Mouse (Mus musculus): ENCODE data around the gene Crtc3.

Gene Crtc3

GRCm38 (mm10) chr7:80597900-80598299 lies 90.8 kb downstream of the Crtc3 start:
- no peak for DNase-seq

GRCm38 (mm10) chr7:80589054-80589746 lies 99.5 kb downstream of the Crtc3 start:
- no peak for DNase-seq

- DNase-seq: no peak
Measured at GRCm38 (mm10) chr7:80587684-80588083, 101.0 kb downstream of the Crtc3 start.

- no peak for DNase-seq
Measured at GRCm38 (mm10) chr7:80586681-80587660, 101.7 kb downstream of the Crtc3 start.

- no peak for DNase-seq
Measured at GRCm38 (mm10) chr7:80586161-80586560, 102.5 kb downstream of the Crtc3 start.

DNA sequence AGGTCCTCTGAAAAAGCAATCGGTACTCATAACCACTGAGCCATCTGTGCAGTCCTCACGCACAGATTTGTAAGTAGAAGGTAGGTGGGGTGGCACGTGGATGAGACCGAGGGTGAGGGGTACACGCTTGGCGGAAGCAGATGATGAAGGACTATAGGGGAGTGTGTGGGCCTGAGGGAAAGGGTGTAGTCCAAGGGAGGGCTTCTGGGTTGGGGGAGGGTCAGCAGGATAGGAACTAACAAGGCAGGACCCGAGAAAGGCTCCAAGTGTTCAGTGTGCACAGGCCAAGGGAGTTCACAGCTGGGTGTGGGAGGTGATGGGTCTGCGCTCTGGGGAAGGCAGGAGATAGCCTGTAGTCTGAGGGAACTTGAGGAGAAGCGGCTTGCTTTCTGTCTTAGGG lies 103.3 kb downstream of the Crtc3 start:
- no peak for DNase-seq

DNA sequence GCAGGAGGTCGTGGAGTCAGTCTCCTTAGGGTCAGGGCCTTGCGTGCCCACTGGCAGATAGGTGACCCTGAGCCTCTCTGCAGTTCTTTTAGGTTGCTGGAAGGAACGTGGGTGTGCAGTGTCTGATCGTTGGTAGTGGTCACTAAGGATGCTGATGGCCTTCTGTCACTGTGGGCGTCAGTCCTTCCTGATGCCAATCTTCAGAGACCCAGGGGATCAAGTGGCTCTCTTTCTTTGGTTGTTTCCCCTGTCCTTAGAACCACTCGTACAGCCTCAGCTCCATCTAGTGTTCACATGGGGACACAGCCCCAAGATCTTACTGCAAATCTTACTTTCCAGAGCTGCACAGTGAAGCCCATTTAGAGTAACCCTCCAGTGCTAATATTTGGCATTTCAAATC lies 104.7 kb downstream of the Crtc3 start:
- DNase-seq: peak; percentile 26

- no peak for DNase-seq
Measured at GRCm38 (mm10) chr7:80582821-80583451, 105.7 kb downstream of the Crtc3 start.

DNA sequence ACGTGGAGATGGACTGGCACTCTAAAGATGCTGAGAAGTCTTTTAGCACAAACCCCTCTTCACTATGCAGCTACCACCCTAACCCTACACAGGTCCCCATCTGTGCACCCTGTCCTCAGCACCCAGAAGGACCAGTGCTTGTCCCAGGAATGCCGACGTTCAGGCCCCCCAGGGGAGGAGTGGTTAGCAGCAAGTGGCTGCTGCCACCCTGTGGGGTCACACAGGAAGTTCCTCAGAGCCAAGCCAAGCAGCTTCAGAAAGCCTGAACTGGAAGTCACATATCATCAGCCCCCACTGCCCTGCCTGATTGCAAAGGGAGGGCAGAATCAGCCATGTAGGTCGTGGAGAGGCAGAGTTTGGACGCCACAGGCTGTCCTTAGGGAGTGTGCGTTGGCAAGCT lies 108.3 kb downstream of the Crtc3 start:
- DNase-seq: peak; percentile 31

- no peak for DNase-seq
Measured at GRCm38 (mm10) chr7:80577417-80577980, 111.2 kb downstream of the Crtc3 start.

DNA sequence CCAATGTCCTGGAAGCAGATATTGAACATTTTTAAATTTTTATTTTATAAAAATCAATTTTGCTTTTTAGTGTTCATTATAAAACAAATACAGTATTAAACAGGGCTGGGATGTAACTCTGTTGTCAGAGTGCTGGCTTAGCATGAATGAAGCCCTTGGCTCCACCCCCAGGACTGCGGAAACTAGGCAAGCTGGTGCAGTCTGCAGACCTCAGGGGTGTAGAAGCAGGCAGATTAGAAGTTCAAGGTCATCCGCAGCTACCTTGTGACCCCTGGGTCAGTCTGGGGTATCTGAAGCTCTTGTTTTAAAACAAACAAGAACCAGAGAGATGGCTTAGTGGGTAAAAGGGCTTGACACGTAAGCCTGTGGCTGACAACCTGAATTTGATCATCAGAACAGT lies 112.1 kb downstream of the Crtc3 start:
- DNase-seq: no peak

DNA sequence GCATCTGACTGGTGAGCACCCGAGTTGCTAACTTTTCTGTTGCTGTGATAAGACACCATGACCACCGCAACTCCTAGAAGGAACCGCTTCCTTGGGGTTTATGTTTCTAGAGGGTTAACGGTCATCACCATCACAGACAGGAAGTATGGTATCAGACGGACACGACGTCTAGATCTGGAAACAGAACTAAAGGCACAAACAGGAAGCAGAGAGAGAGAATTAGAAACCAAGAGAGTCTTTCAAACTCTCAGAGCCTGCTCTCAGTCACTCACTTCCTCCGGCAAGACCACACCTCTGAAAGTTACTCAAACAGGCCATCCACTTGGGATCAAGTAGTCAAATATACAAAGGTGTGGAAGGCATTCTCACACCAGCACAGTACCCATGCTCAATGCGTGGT lies 112.9 kb downstream of the Crtc3 start:
- DNase-seq: no peak

DNA sequence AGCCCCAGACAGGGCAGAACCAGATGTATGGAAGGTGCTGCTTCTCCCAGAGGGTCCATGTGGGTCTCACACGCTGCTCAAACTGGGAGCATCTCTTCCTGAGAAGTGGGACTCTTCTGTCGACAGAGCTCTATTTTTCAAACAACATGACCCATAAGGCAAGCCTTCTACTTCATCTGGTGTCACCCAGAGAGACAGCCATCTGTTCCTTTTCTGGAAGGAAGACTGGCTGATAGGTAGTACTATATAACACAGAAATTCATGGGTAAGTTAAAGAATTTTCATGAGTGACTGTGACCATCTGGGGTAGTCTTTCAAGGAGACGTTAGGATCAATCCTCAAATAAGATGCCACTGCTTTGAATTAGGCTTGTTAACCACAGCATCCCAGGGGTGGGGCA lies 115.6 kb downstream of the Crtc3 start:
- DNase-seq: no peak

DNA sequence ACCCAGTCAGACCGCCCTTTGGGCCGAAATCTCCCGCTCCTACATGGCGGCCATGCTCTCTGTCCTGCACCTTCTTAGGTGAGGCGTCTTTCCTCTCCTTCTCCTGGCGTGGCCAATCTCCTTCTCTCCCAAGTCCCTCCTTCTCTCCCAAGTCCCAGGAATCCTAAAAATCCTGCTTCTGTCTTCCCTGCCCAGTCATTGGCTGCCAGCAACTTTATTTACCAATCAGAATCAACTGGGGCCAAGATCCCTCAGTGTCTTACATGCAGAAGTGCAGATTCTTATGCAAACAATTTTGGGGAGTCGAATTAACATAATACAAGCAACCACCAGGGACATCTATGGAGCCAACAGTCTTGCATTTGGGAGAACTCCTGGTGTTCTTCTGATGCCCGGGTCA lies 120.7 kb downstream of the Crtc3 start:
- DNase-seq: no peak

DNA sequence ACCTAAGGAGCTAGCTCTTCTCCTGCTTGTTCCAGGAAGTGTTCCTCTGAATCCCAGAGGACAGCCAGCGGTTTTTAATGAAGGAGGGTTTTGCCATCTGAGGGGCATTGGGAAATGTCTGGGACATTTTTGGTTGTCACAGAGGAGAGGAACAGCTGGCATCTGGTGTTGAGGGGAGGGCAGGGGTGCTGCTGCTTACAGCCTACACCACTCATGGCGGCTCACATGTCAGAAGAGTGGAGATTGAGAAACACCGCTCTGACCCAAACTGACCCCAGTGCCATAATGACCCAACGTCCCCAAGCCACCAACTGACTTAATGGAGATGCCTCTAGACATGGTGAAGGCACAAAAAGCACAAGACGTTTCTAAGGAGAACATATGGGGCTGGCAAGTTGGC lies 126.7 kb downstream of the Crtc3 start:
- DNase-seq: no peak

DNA sequence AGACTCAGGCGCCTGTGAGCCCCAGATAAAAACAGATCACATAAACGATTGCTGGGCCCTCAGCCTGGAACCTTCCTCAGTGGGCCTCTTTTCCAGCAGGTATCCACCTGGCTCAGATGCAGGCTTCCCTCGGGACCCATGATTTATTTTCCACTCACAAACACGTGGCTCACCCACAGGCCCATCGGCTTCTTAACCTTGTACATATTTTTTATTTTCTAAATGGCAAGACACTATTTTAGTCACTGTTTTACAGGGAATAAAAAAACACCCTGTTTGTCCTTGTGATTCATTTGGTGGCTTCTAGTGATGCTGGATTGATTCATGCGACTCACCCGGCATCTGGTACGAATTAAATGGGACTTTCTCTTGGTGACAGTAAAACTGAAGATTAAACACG lies 127.4 kb downstream of the Crtc3 start:
- no peak for DNase-seq

DNA sequence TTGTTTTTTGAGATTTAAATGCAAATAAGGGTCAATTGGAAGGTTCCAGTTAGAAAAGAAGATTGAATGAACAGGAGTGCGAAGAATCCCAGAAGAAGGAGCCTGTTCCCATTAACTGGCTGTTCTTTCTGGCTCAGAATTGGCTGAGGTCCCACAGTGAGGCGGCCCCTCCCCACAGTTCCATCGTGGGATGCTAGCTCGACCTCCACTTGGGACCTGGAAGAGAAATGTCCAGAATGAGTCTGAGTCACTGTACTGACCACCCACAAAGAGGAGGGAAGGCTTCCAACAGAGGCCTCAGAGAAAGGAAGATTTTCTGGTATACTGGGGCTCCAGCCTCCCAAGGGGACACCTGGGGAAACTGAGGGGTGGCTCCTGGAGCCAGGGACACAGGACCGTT lies 130.1 kb downstream of the Crtc3 start:
- no peak for DNase-seq

DNA sequence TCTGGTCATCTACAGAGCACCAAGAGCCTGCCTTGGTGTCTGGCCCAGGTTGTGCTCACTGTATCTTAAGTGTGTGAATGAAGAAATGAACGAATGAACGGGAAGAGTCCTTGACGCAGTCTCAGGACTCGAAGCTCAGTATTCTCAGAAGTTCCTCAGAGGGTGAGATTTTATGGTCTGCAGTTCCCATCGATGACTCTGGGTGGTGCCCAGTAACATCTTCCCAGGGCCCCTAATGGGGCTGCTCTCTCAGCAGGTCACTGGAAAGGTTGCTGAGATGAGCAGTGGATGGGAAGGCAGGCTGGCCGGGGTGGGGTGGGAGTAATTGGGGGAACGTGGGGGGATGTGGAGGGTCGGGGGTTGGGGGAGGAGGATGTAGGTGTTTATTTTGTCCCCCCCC lies 130.6 kb downstream of the Crtc3 start:
- no peak for DNase-seq

GRCm38 (mm10) chr7:80557161-80557560 lies 131.5 kb downstream of the Crtc3 start:
- no peak for DNase-seq

- DNase-seq: no peak
Measured at GRCm38 (mm10) chr7:80556166-80556565, 132.5 kb downstream of the Crtc3 start.

- DNase-seq: no peak
Measured at GRCm38 (mm10) chr7:80555146-80555545, 133.5 kb downstream of the Crtc3 start.

DNA sequence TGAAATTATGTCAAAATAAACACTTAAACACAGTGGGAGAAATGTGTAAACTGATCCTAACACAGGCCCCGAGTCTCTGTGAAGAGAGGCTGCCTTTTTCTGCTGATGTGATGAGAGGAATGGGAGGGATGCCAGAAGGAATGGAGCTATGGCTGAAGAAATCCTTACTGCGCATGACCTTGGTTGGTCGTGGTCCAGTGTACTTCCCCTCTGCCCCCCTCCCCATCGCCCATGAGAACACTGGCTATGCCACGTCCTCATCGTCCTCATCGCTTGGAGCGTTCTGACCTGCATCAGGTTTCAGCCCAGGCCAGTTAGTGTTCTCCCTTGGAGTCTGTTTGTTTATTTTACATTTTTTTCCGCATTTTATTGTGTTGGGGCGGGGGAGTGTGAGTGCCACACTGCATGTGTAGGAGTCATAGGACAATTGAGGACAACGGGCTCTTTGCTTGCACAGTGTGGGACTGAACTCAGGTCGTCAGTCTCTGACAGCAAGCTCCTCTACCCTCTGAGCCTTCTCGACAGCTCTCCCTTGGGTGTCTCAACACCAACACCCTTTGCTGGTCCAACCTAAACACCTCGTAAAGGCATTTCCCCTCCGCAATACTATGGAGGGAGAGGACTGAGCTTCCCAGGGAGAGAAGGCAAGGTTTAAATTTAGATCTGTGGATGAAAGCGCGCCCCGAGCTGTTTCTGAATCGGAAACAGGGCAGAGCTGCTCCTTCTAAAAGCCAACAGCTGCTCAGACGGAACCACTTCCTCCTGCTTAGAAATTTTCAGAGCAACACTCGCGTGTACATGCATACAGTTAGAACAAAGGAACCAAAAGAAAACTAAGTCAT lies 134.3 kb downstream of the Crtc3 start:
- DNase-seq: no peak

All from liver (tissue).